ENCODE assay signal across 8 mouse cellular contexts in genomic region chr12:111816967-111817366, GRCm38 (mm10). TPM values are rescaled to one million over a fixed set of nuclear protein-coding genes. Genes with fewer than 3 reads are reported as not detected.
DNase-seq lines count a peak whose midpoint lies in the region; ATAC-seq and TF ChIP-seq lines count a peak whose summit lies in the region.

No protein-coding gene starts in this region.

- peaks cover 19% of the 10 kb centered on the region for H3K4me1 ChIP-seq in cerebellum, adult 2 months (ENCODE audit: control insufficient read depth, insufficient read depth, low read length)
- H3K4me1 ChIP-seq in lung, embryonic 16.5 days (replicated peaks; ENCODE audit: control insufficient read depth, insufficient read depth, low read length): peaks cover 38% of the 10 kb centered on the region
- peaks cover 57% of the 10 kb centered on the region for H3K4me1 ChIP-seq in stomach, embryonic 15.5 days

- no peak for TF ChIP-seq POLR2A in cerebellum, adult 2 months (IDR thresholded peaks at IDR 0.05; ENCODE audit: borderline replicate concordance, insufficient read depth, low read length)

- H3K27me3 ChIP-seq in cerebellum, adult 2 months (ENCODE audit: control insufficient read depth, insufficient read depth, low read length): no peaks in the 10 kb centered on the region
- no peaks in the 10 kb centered on the region for H3K27me3 ChIP-seq in lung, embryonic 16.5 days (ENCODE audit: control insufficient read depth, insufficient read depth, low read depth, low read length)
- H3K27me3 ChIP-seq in stomach, embryonic 15.5 days (replicated peaks): no peaks in the 10 kb centered on the region

- ATAC-seq in lung, embryonic 16.5 days (ENCODE audit: low read depth): no peak
- ATAC-seq in stomach, embryonic 15.5 days (ENCODE audit: insufficient read depth, low FRiP score, low read depth): peak; percentile 3; the same call in 1 of the 2 replicates

- H3K9me3 ChIP-seq in lung, embryonic 16.5 days (ENCODE audit: control insufficient read depth, low read length): no peaks in the 10 kb centered on the region
- H3K9me3 ChIP-seq in stomach, embryonic 15.5 days: no peaks in the 10 kb centered on the region

- no peak overlapping the region for H3K4me3 ChIP-seq in cerebellum, adult 2 months (replicated peaks; ENCODE audit: insufficient read depth, low read depth, low read length)
- H3K4me3 ChIP-seq in lung, embryonic 16.5 days (ENCODE audit: low read length): no peak overlapping the region; the same call in 1 of the 2 replicates
- peak overlapping the region; percentile 67 for H3K4me3 ChIP-seq in stomach, embryonic 15.5 days (replicated peaks)

- 85% methylated on average over 9 of the region's 9 CpGs for WGBS in cerebellum, adult 2 months
- 36% methylated on average over 9 of the region's 9 CpGs for whole genome bisulfite sequencing in lung, embryonic 16.5 days
- 51% methylated on average over 9 of the region's 9 CpGs for WGBS in stomach, embryonic 15.5 days

- DNase-seq in cerebellum, adult 2 months: no peak
- no peak for DNase-seq in cerebellum, postnatal 10 days
- no peak for DNase-seq in lung, postnatal 36 days
- peak; percentile 35 for DNase-seq in kidney, postnatal 10 days
- DNase-seq in frontal cortex, postnatal 14 days (ENCODE audit: low spot score in 2 of 2): no peak
- no peak for DNase-seq in natural killer cell, adult 2 months (ENCODE audit: low spot score in 2 of 2)

- H3K9ac ChIP-seq in lung, embryonic 16.5 days (ENCODE audit: low read length): no peak overlapping the region
- no peak overlapping the region for H3K9ac ChIP-seq in stomach, embryonic 15.5 days

- H3K4me2 ChIP-seq in lung, embryonic 16.5 days (ENCODE audit: low read depth, low read length): peak overlapping the region; percentile 85
- peak overlapping the region; percentile 76 for H3K4me2 ChIP-seq in stomach, embryonic 15.5 days

- TF ChIP-seq CTCF in cerebellum, adult 2 months (IDR thresholded peaks at IDR 0.05; ENCODE audit: borderline replicate concordance, insufficient read depth, low read depth, low read length): peak; percentile 3; the same call in 1 of the 2 replicates

- peaks cover 2% of the 10 kb centered on the region; the same call in 1 of the 2 replicates for H3K36me3 ChIP-seq in lung, embryonic 16.5 days (ENCODE audit: control insufficient read depth, insufficient read depth, low read length)
- 0 out of 2 replicates have a peak, but pooled peaks cover 2% of the 10 kb centered on the region for H3K36me3 ChIP-seq in stomach, embryonic 15.5 days

- H3K27ac ChIP-seq in cerebellum, adult 2 months (ENCODE audit: insufficient read depth, low read length): no peak overlapping the region
- 0 out of 2 replicates have a peak overlapping the region, but pooled peaks have one; percentile 10 for H3K27ac ChIP-seq in lung, embryonic 16.5 days (ENCODE audit: low read length)
- peak overlapping the region; percentile 61 for H3K27ac ChIP-seq in stomach, embryonic 15.5 days

RNA-seq across cellular contexts. Expression of gene Zfyve21, which starts 3.0 kb away (rescaled TPM):
- polyA plus RNA-seq in cerebellum, adult 2 months (2012; rRNA removed): 31.6 and 33.4 TPM in 2 replicates
- polyA plus RNA-seq in lung, embryonic 16.5 days (2015; fragmentation: Nextera tagmentation; extraction: Ambion mirVana): 111 and 135 TPM in 2 replicates
- polyA plus RNA-seq in stomach, embryonic 15.5 days (2015; fragmentation: Nextera tagmentation; extraction: Ambion mirVana): 134 and 140 TPM in 2 replicates

RNA-seq across cellular contexts. Expression of gene Xrcc3, which starts 3.3 kb away (rescaled TPM):
- polyA plus RNA-seq in cerebellum, adult 2 months (2012; rRNA removed): 16.7 and 19.2 TPM in 2 replicates
- polyA plus RNA-seq in lung, embryonic 16.5 days (2015; fragmentation: Nextera tagmentation; extraction: Ambion mirVana): 9.1 and 9.2 TPM in 2 replicates
- polyA plus RNA-seq in stomach, embryonic 15.5 days (2015; fragmentation: Nextera tagmentation; extraction: Ambion mirVana): 7.2 and 8.5 TPM in 2 replicates

RNA-seq across cellular contexts. Expression of gene Klc1, which starts 58.3 kb away (rescaled TPM):
- 874 and 889 TPM in 2 replicates for polyA plus RNA-seq in cerebellum, adult 2 months (2012; rRNA removed)
- polyA plus RNA-seq in lung, embryonic 16.5 days (2015; fragmentation: Nextera tagmentation; extraction: Ambion mirVana): 82.4 and 86.9 TPM in 2 replicates
- 97.8 and 113 TPM in 2 replicates for polyA plus RNA-seq in stomach, embryonic 15.5 days (2015; fragmentation: Nextera tagmentation; extraction: Ambion mirVana)
